Mouse (Mus musculus): ENCODE data around the gene Egfr.

GRCm38 (mm10) chr11:16742821-16743220 lies 9.2 kb upstream of the Egfr start:
- TF ChIP-seq POLR2A (IDR thresholded peaks at IDR 0.05; ENCODE audit: control insufficient read depth, low read depth, low read length) (no peak), CTCF (IDR thresholded peaks at IDR 0.05; ENCODE audit: control insufficient read depth, insufficient read depth, insufficient replicate concordance, low read depth, low read length) (no peak)

Measured in testis, adult 2 months (tissue).